Comparison of ENCODE assay signal across 18 mouse cellular contexts in the genomic region with DNA sequence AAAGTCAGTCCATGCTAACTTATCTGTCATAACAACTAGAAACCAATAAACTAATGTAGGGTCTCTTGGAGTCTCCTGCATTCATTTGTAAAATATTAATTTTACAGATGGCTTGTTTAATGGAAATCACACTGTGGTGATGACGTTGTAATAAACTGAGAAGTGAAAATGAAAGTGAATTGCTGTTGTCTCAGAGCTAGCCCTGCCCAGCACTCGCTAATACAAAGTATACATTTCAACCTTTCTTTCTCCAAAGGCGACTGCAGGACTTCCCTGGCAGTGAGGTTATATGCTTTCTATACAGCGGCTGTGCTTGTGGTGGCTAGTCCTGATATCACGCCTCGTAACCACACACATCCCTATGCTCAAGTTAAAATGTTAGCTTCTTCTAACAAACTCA. TPM values are rescaled to one million over a fixed set of nuclear protein-coding genes. Genes with fewer than 3 reads are reported as not detected.
DNase-seq lines count a peak whose midpoint lies in the region; ATAC-seq and TF ChIP-seq lines count a peak whose summit lies in the region.
"Had no signal": no experiment of that assay in that cellular context is flagged by ENCODE, and none has a peak within 500 bp of the region (broad histone marks: within the 10 kb centered on the region; RNA-seq: fewer than 3 reads in every experiment).

No protein-coding gene starts in this region.

- intact Hi-C loops in heart, postnatal 25 days (cut with DNase I) = no loop called here

- peak overlapping the region; percentile 42; the same call in 1 of the 2 replicates for H3K4me3 ChIP-seq in G1E (ENCODE audit: low read depth, low read length)
- H3K4me3 ChIP-seq: limb, embryonic 10.5 days; liver, embryonic 13.5 days; midbrain, embryonic 15.5 days had no signal

- H3K4me1 ChIP-seq in G1E (ENCODE audit: insufficient read depth, low read depth, low read length) = peaks cover 28% of the 10 kb centered on the region
- H3K4me1 ChIP-seq: limb, embryonic 10.5 days; midbrain, embryonic 15.5 days had no signal

- DNase-seq in CD4-positive helper T cell, adult 2 months (ENCODE audit: low read depth, low spot score) = peak; percentile 42
- DNase-seq in G1E (ENCODE audit: low spot score) = no peak
- DNase-seq in cerebellum, postnatal 25 days = no peak
- no peak for DNase-seq in lung, postnatal 25 days (ENCODE audit: low spot score)
- DNase-seq in heart, postnatal 25 days (ENCODE audit: low spot score) = no peak
- DNase-seq: adrenal gland, adult 2 months; cerebellum, adult 9-11 months; gastrocnemius, postnatal 14 days; heart, postnatal 4 days; layer of hippocampus, adult 9-11 months; liver, embryonic 13.5 days; lung, postnatal 36 days; right cerebral cortex, postnatal 14 days; thymus, adult 18-20 months had no signal

- no peaks in the 10 kb centered on the region for H3K27me3 ChIP-seq in G1E (ENCODE audit: insufficient read depth, low read length)
- H3K27me3 ChIP-seq: liver, embryonic 13.5 days; midbrain, embryonic 15.5 days had no signal

- no peaks in the 10 kb centered on the region for H3K9me3 ChIP-seq in G1E (replicated peaks)
- H3K9me3 ChIP-seq: limb, embryonic 10.5 days; liver, embryonic 13.5 days; midbrain, embryonic 15.5 days had no signal

- peaks cover 69% of the 10 kb centered on the region for H3K36me3 ChIP-seq in G1E (replicated peaks)

- TF ChIP-seq CTCF in G1E (IDR thresholded peaks at IDR 0.05; ENCODE audit: low read depth, low read length) = no peak

- ATAC-seq in G1E (ENCODE audit: extremely low read depth, insufficient number of reproducible peaks, low FRiP score, poor library complexity, severe bottlenecking) = peak; percentile 66
- ATAC-seq in hematopoietic stem cell, adult 5-6 weeks (replicated peaks in 1 of 2; ENCODE audit: insufficient read depth in 1 of 2, low FRiP score in 2 of 2, low TSS enrichment in 1 of 2, low read depth in 1 of 2, poor library complexity in 2 of 2, severe bottlenecking in 2 of 2) = peak; percentile 87 to 90
- peak; percentile 82 for ATAC-seq in neutrophil, adult 5-6 weeks (ENCODE audit: extremely low read depth, insufficient number of reproducible peaks, low FRiP score, poor library complexity, severe bottlenecking)
- ATAC-seq: midbrain, embryonic 15.5 days had no signal

RNA-seq across cellular contexts. Expression of a gene that starts 16.2 kb away (rescaled TPM):
- total RNA-seq in G1E (2014; fragmentation: Nextera tagmentation) (337 and 350 TPM in 2 replicates), G1E (2017) (73.7 and 79.8 TPM in 2 replicates)
- 42.4 and 51.0 TPM in 2 replicates for polyA plus RNA-seq in G1E (2012)
- total RNA-seq in hematopoietic stem cell, adult 5-6 weeks (2017) = 52.1 and 63.4 TPM in 2 replicates
- total RNA-seq in neutrophil, adult 5-6 weeks (2017) = 189 and 211 TPM in 2 replicates
- total RNA-seq in heart, postnatal 25 days (2021) = 100 to 1,000 TPM; 330 to 353 TPM

RNA-seq across cellular contexts. Expression of a gene that starts 56.8 kb away (rescaled TPM):
- total RNA-seq in G1E (2014; fragmentation: Nextera tagmentation) = 61.1 and 62.3 TPM in 2 replicates
- total RNA-seq in G1E (2017) = 19.8 and 21.0 TPM in 2 replicates
- 1.2 and 1.8 TPM in 2 replicates for polyA plus RNA-seq in G1E (2012)
- 1.4 and 4.8 TPM in 2 replicates for total RNA-seq in hematopoietic stem cell, adult 5-6 weeks (2017)
- total RNA-seq in neutrophil, adult 5-6 weeks (2017) = 0.47 and 0.98 TPM in 2 replicates
- 1 to 10 TPM; 1.0 to 1.1 TPM for total RNA-seq in heart, postnatal 25 days (2021)
